Mouse (Mus musculus) hindbrain, embryonic 16.5 days (tissue): ENCODE data around the gene Hist1h1d. TPM values are rescaled to one million over a fixed set of nuclear protein-coding genes. Genes with fewer than 3 reads are reported as not detected.
"Not testable (repeated sequence)": the region's sequence is repeated elsewhere in the genome, so short reads cannot be mapped to it uniquely, and the experiment has no call there.

Experiments
- ATAC-seq: fragments of 200-750 bp; cut with Nextera tagmentation; 2 replicates; pipeline ENCODE4 v1.8.0; 2017; ENCODE audit warnings: moderate TSS enrichment, moderate library complexity
- H3K27ac ChIP-seq: fragments of 300-500 bp; sonication (generic); 2 replicates; pipeline ENCODE4 v1.5.1; 2014; ENCODE audit warnings: low read depth, mild to moderate bottlenecking, control low read depth, low read length, moderate library complexity
- H3K27me3 ChIP-seq: fragments of 300-500 bp; sonication (generic); replicated peaks from 2 replicates; pipeline ENCODE4 v1.6.1; 2014; ENCODE audit warnings: low read length; ENCODE audit not compliant: control insufficient read depth, insufficient read depth
- H3K36me3 ChIP-seq: fragments of 300-500 bp; sonication (generic); 2 replicates; pipeline ENCODE4 v1.6.1; 2014; ENCODE audit warnings: mild to moderate bottlenecking, low read length, moderate library complexity, mixed read lengths; ENCODE audit not compliant: control insufficient read depth, insufficient read depth
- H3K4me1 ChIP-seq: fragments of 300-500 bp; sonication (generic); 2 replicates; pipeline ENCODE4 v1.6.1; 2014; ENCODE audit warnings: low read depth, low read length; ENCODE audit not compliant: control insufficient read depth, insufficient read depth
- H3K4me2 ChIP-seq: fragments of 300-500 bp; sonication (generic); 2 replicates; pipeline ENCODE4 v1.6.1; 2014; ENCODE audit warnings: mild to moderate bottlenecking, low read length, control low read depth, moderate library complexity
- H3K4me3 ChIP-seq: fragments of 300-500 bp; sonication (generic); 2 replicates; pipeline ENCODE4 v1.5.1; 2014; ENCODE audit warnings: mild to moderate bottlenecking, low read length, control low read depth, moderate library complexity
- H3K9ac ChIP-seq: fragments of 300-500 bp; sonication (generic); 2 replicates; pipeline ENCODE4 v1.6.1; 2014; ENCODE audit warnings: low read depth, mild to moderate bottlenecking, control low read depth, low read length, moderate library complexity
- H3K9me3 ChIP-seq: fragments of 300-500 bp; sonication (generic); 2 replicates; pipeline ENCODE4 v1.6.1; 2014; ENCODE audit warnings: mild to moderate bottlenecking, low read length, moderate library complexity; ENCODE audit not compliant: control insufficient read depth
- WGBS: fragments of 180-500 bp; shearing (Covaris S2); extraction: QIAGEN DNeasy Blood & Tissue Kit; methylation state at CpG from one replicate; pipeline ENCODE4 v1.1.7; 2014; 5-methylcytosine and 5-hydroxymethylcytosine counted together
- polyA plus RNA-seq: library from polyadenylated mRNA; unstranded; fragments of >200 nt; fragmentation: Nextera tagmentation; extraction: Ambion mirVana; gene quantifications from 2 replicates; pipeline ENCODE4 v1.2.1, GENCODE M21; 2015

Hist1h1d gene
- polyA plus RNA-seq, 1 experiment from 2014 or later, result 0.10 TPM

GRCm38 (mm10) chr13:23554925-23555838 is 2.1 kb downstream of the Hist1h1d start:
- no peaks in the 10 kb centered on the region for H3K9me3 ChIP-seq
- H3K4me2 ChIP-seq, result peak overlapping the region; percentile 100
- under 1% methylated on average over 48 of the region's 54 CpGs for WGBS
- H3K4me1 ChIP-seq, result peaks cover 13% of the 10 kb centered on the region
- peak overlapping the region; percentile 54 for H3K4me3 ChIP-seq
- H3K9ac ChIP-seq, result peak overlapping the region; percentile 70
- no peaks in the 10 kb centered on the region for H3K27me3 ChIP-seq
- H3K27ac ChIP-seq, result peak overlapping the region; percentile 82
- peak; percentile 72 for ATAC-seq
- no peaks in the 10 kb centered on the region for H3K36me3 ChIP-seq

GRCm38 (mm10) chr13:23555839-23556416 is 2.9 kb downstream of the Hist1h1d start:
- Histone ChIP-seq H3K4me3 (peak overlapping the region; percentile 54), H3K9ac (peak overlapping the region; percentile 70), H3K4me1 (peaks cover 9% of the 10 kb centered on the region), H3K36me3 (no peaks in the 10 kb centered on the region), H3K4me2 (peak overlapping the region; percentile 100), H3K9me3 (no peaks in the 10 kb centered on the region), H3K27ac (peak overlapping the region; percentile 82), H3K27me3 (no peaks in the 10 kb centered on the region)
- 0% methylated on average over 18 of the region's 18 CpGs for WGBS
- ATAC-seq, result peak; percentile 86

- no peak overlapping the region for H3K27ac ChIP-seq
- H3K4me1 ChIP-seq, result peaks cover 9% of the 10 kb centered on the region
- H3K9ac ChIP-seq, result no peak overlapping the region
- H3K27me3 ChIP-seq, result no peaks in the 10 kb centered on the region
- no peaks in the 10 kb centered on the region for H3K9me3 ChIP-seq
- no peak overlapping the region for H3K4me3 ChIP-seq
- 67% methylated on average over 3 of the region's 3 CpGs for WGBS
- H3K36me3 ChIP-seq, result no peaks in the 10 kb centered on the region
- ATAC-seq, result no peak
- H3K4me2 ChIP-seq, result no peak overlapping the region
Measured at GRCm38 (mm10) chr13:23556906-23557305, 3.8 kb downstream of the Hist1h1d start.

- H3K4me2 ChIP-seq, H3K27me3 ChIP-seq, H3K4me1 ChIP-seq, ATAC-seq, H3K27ac ChIP-seq, H3K4me3 ChIP-seq, H3K9ac ChIP-seq, H3K9me3 ChIP-seq, H3K36me3 ChIP-seq: not testable (repeated sequence)
- WGBS, result 17% methylated on average over 2 of the region's 2 CpGs
Measured at GRCm38 (mm10) chr13:23560699-23561098, 7.6 kb downstream of the Hist1h1d start.

- not testable (repeated sequence) for ATAC-seq, H3K27me3 ChIP-seq, H3K36me3 ChIP-seq, H3K9ac ChIP-seq, H3K4me1 ChIP-seq, H3K27ac ChIP-seq, H3K9me3 ChIP-seq
- Histone ChIP-seq H3K4me2 (peak overlapping the region; percentile 87), H3K4me3 (peak overlapping the region; percentile 46)
- 0% methylated on average over 2 of the region's 5 CpGs for WGBS
Measured at GRCm38 (mm10) chr13:23561531-23561882, 8.4 kb downstream of the Hist1h1d start.

- H3K27me3 ChIP-seq, H3K9me3 ChIP-seq, H3K4me1 ChIP-seq, H3K36me3 ChIP-seq: not testable (repeated sequence)
- peak within 1 kb of the TSS; percentile 60 for H3K9ac ChIP-seq
- peak within 1 kb of the TSS; percentile 46 for H3K4me3 ChIP-seq
- under 1% methylated on average over 39 of the region's 67 CpGs for WGBS
- peak within 1 kb of the TSS; percentile 87 for H3K4me2 ChIP-seq
- peak; percentile 97 for ATAC-seq
- H3K27ac ChIP-seq, result peak within 1 kb of the TSS; percentile 94
Measured at GRCm38 (mm10) chr13:23561883-23562659, 9.0 kb downstream of the Hist1h1d start, which contains the start of gene Hist1h3e. Gene Hist1h3e, minus strand, starts transcription at chr13:23562369.

- Histone ChIP-seq H3K4me3 (peak overlapping the region; percentile 46), H3K27me3 (no peaks in the 10 kb centered on the region), H3K9ac (peak overlapping the region; percentile 60), H3K4me1 (no peaks in the 10 kb centered on the region; the same call in 1 of the 2 replicates), H3K4me2 (peak overlapping the region; percentile 87), H3K27ac (peak overlapping the region; percentile 94), H3K36me3 (no peaks in the 10 kb centered on the region), H3K9me3 (no peaks in the 10 kb centered on the region)
- peak; percentile 60 for ATAC-seq
- WGBS, result 2% methylated on average over 18 of the region's 18 CpGs
Measured at GRCm38 (mm10) chr13:23562699-23563462, 9.8 kb downstream of the Hist1h1d start.

GRCm38 (mm10) chr13:23564482-23564881 is 11.4 kb downstream of the Hist1h1d start:
- no peak for ATAC-seq
- Histone ChIP-seq H3K4me3 (no peak overlapping the region), H3K9me3 (no peaks in the 10 kb centered on the region), H3K9ac (no peak overlapping the region), H3K4me2 (no peak overlapping the region), H3K4me1 (no peaks in the 10 kb centered on the region; the same call in 1 of the 2 replicates), H3K27me3 (no peaks in the 10 kb centered on the region), H3K27ac (no peak overlapping the region), H3K36me3 (no peaks in the 10 kb centered on the region)
- WGBS, result 86% methylated on average over 2 of the region's 2 CpGs
